Mouse (Mus musculus): ENCODE measurements around the gene Dusp3. TPM values are rescaled to one million over a fixed set of nuclear protein-coding genes. Genes with fewer than 3 reads are reported as not detected.

The Dusp3 gene
- 25.3 and 27.3 TPM in 2 replicates for polyA plus RNA-seq (2014; fragmentation: Nextera tagmentation; extraction: Ambion mirVana)

DNA sequence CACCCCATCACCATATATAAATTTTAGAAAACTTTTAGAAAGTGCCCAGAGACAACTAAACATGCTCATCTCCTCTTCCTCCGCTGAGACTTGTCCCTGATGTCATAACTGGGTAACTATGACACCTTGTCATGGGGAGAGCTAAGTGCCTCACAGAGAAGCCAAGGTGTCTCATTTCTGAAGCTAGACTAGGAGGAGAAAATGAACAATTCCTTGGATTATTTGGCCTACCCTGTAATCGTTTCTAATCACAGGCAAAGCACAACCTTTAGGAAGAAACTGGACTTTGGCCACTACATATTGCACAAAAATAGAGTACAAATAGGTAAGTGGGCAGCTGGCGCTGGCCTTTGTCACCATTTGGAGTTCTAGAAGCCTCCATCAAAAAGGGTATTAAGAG lies at the start of gene Dusp3:
TSS of gene Dusp3 (minus strand) at position 101 of the 400 bp plus-strand sequence.
- no peak for ATAC-seq (ENCODE audit: insufficient number of reproducible peaks, insufficient read depth, low FRiP score, low read depth)
- Histone ChIP-seq H3K36me3 (ENCODE audit: control insufficient read depth, insufficient read depth, low read length) (no peaks in the 10 kb centered on the region), H3K9ac (replicated peaks; ENCODE audit: low read depth, low read length) (no peak within 1 kb of the TSS), H3K9me3 (ENCODE audit: control insufficient read depth, low read depth, low read length) (no peaks in the 10 kb centered on the region), H3K4me2 (replicated peaks; ENCODE audit: low read depth, low read length) (no peak within 1 kb of the TSS), H3K27me3 (ENCODE audit: control insufficient read depth, insufficient read depth, low read length) (no peaks in the 10 kb centered on the region), H3K4me1 (ENCODE audit: control insufficient read depth, insufficient read depth, low read length) (0 out of 2 replicates have a peak, but pooled peaks cover 3% of the 10 kb centered on the region), H3K4me3 (ENCODE audit: low read depth, low read length) (no peak within 1 kb of the TSS), H3K27ac (ENCODE audit: low read length) (no peak within 1 kb of the TSS)
- 86% methylated on average over 3 of the region's 3 CpGs for WGBS

DNA sequence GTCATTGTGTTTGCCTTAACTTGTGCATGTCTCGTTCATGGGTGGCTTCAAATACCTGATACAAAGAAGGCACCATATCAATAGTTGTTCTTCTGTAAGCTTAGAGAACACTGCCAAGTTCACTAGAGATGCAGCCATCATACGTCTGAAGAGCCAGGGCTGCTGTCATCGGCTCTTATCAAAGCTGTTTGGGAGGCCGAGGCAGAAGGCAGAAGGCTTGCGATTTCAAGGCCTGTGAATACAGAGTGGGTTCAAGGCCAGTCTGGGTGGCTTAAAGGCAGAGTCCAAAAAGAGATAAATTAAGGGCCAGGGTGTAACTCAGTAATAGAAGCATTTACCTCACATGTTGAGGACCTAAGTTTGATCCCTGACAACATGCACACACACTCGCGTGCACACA lies 49.5 kb upstream of the Dusp3 start:
- no peak overlapping the region for H3K4me3 ChIP-seq (ENCODE audit: low read depth, low read length)
- no peak overlapping the region for H3K9ac ChIP-seq (replicated peaks; ENCODE audit: low read depth, low read length)
- H3K4me2 ChIP-seq (replicated peaks; ENCODE audit: low read depth, low read length): no peak overlapping the region
- ATAC-seq (ENCODE audit: insufficient number of reproducible peaks, insufficient read depth, low FRiP score, low read depth): no peak
- no peaks in the 10 kb centered on the region for H3K9me3 ChIP-seq (ENCODE audit: control insufficient read depth, low read depth, low read length)
- H3K4me1 ChIP-seq (ENCODE audit: control insufficient read depth, insufficient read depth, low read length): no peaks in the 10 kb centered on the region
- no peaks in the 10 kb centered on the region for H3K27me3 ChIP-seq (ENCODE audit: control insufficient read depth, insufficient read depth, low read length)
- no peaks in the 10 kb centered on the region for H3K36me3 ChIP-seq (ENCODE audit: control insufficient read depth, insufficient read depth, low read length)
- H3K27ac ChIP-seq (ENCODE audit: low read length): no peak overlapping the region
- WGBS: 79% methylated on average over 7 of the region's 7 CpGs

GRCm38 (mm10) chr11:102035456-102035960 lies 48.7 kb upstream of the Dusp3 start:
- Histone ChIP-seq H3K4me2 (replicated peaks; ENCODE audit: low read depth, low read length) (no peak overlapping the region), H3K9me3 (ENCODE audit: control insufficient read depth, low read depth, low read length) (no peaks in the 10 kb centered on the region), H3K27ac (ENCODE audit: low read length) (no peak overlapping the region), H3K4me3 (ENCODE audit: low read depth, low read length) (no peak overlapping the region), H3K4me1 (ENCODE audit: control insufficient read depth, insufficient read depth, low read length) (no peaks in the 10 kb centered on the region), H3K36me3 (ENCODE audit: control insufficient read depth, insufficient read depth, low read length) (no peaks in the 10 kb centered on the region), H3K9ac (replicated peaks; ENCODE audit: low read depth, low read length) (no peak overlapping the region), H3K27me3 (ENCODE audit: control insufficient read depth, insufficient read depth, low read length) (no peaks in the 10 kb centered on the region)
- WGBS: 73% methylated on average over 5 of the region's 5 CpGs
- no peak for ATAC-seq (ENCODE audit: insufficient number of reproducible peaks, insufficient read depth, low FRiP score, low read depth)

- Histone ChIP-seq H3K27ac (ENCODE audit: low read length) (no peak overlapping the region), H3K36me3 (ENCODE audit: control insufficient read depth, insufficient read depth, low read length) (no peaks in the 10 kb centered on the region), H3K4me1 (ENCODE audit: control insufficient read depth, insufficient read depth, low read length) (no peaks in the 10 kb centered on the region), H3K4me2 (replicated peaks; ENCODE audit: low read depth, low read length) (no peak overlapping the region), H3K9me3 (ENCODE audit: control insufficient read depth, low read depth, low read length) (no peaks in the 10 kb centered on the region), H3K27me3 (ENCODE audit: control insufficient read depth, insufficient read depth, low read length) (no peaks in the 10 kb centered on the region), H3K9ac (replicated peaks; ENCODE audit: low read depth, low read length) (no peak overlapping the region), H3K4me3 (ENCODE audit: low read depth, low read length) (no peak overlapping the region)
- 67% methylated on average over 8 of the region's 8 CpGs for WGBS
- ATAC-seq (ENCODE audit: insufficient number of reproducible peaks, insufficient read depth, low FRiP score, low read depth): no peak
Observed at GRCm38 (mm10) chr11:102034887-102035286, 48.1 kb upstream of the Dusp3 start.

DNA sequence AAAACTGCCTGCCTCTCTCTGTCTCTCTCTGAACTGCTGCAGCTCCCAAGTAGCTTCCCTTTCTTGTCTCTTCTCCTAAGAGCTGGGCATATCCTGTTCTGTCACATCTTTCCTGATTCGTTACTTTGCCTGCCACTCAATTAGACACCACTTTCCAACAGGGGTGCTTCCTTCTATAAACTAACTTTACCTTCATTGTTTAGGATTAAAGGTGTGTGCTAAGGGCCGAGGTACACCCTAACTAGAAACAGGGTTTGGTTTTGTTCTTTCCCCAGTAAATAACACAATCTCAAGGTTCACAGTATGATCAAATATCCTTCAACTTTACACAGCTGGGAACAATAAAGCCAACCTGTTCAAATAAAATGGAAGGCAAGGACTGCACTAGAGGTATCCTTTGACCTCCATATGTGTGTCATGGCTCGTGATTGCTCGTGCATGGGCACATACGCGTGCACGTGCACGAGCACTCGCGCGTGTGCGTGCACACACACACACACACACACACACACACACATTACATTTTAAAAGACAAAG lies 46.3 kb upstream of the Dusp3 start:
- Histone ChIP-seq H3K4me2 (replicated peaks; ENCODE audit: low read depth, low read length) (no peak overlapping the region), H3K9ac (replicated peaks; ENCODE audit: low read depth, low read length) (no peak overlapping the region), H3K27me3 (ENCODE audit: control insufficient read depth, insufficient read depth, low read length) (no peaks in the 10 kb centered on the region), H3K4me1 (ENCODE audit: control insufficient read depth, insufficient read depth, low read length) (no peaks in the 10 kb centered on the region; the same call in 1 of the 2 replicates), H3K27ac (ENCODE audit: low read length) (no peak overlapping the region), H3K4me3 (ENCODE audit: low read depth, low read length) (no peak overlapping the region), H3K36me3 (ENCODE audit: control insufficient read depth, insufficient read depth, low read length) (no peaks in the 10 kb centered on the region), H3K9me3 (ENCODE audit: control insufficient read depth, low read depth, low read length) (no peaks in the 10 kb centered on the region)
- 87% methylated on average over 12 of the region's 12 CpGs for WGBS
- ATAC-seq (ENCODE audit: insufficient number of reproducible peaks, insufficient read depth, low FRiP score, low read depth): no peak

DNA sequence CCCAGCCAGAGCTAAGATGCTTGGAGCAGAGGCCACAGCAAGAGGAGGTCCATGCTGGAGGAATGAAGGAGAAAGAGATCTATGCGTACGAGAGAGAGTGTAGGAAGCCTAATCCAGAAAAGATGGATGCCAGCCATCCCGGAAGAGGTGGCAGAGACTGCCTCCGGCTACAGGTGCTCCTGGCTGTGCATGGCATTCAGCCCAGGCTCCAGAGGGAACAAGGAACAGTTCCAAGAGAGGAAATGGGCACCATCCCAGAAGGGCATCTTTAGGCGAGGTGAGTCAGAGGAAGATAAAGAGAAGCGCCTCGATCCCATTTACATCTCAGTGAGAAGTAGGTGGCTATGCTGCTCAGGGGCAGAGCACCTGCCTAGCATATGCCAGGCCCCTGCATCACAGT lies 44.3 kb upstream of the Dusp3 start:
- no peaks in the 10 kb centered on the region for H3K36me3 ChIP-seq (ENCODE audit: control insufficient read depth, insufficient read depth, low read length)
- ATAC-seq (ENCODE audit: insufficient number of reproducible peaks, insufficient read depth, low FRiP score, low read depth): no peak
- no peak overlapping the region for H3K27ac ChIP-seq (ENCODE audit: low read length)
- WGBS: 81% methylated on average over 7 of the region's 7 CpGs
- no peaks in the 10 kb centered on the region for H3K9me3 ChIP-seq (ENCODE audit: control insufficient read depth, low read depth, low read length)
- H3K9ac ChIP-seq (replicated peaks; ENCODE audit: low read depth, low read length): no peak overlapping the region
- peaks cover 5% of the 10 kb centered on the region; the same call in 1 of the 2 replicates for H3K4me1 ChIP-seq (ENCODE audit: control insufficient read depth, insufficient read depth, low read length)
- H3K4me2 ChIP-seq (replicated peaks; ENCODE audit: low read depth, low read length): no peak overlapping the region
- no peak overlapping the region for H3K4me3 ChIP-seq (ENCODE audit: low read depth, low read length)
- H3K27me3 ChIP-seq (ENCODE audit: control insufficient read depth, insufficient read depth, low read length): no peaks in the 10 kb centered on the region

GRCm38 (mm10) chr11:102029966-102030365 lies 43.2 kb upstream of the Dusp3 start:
- H3K4me3 ChIP-seq (ENCODE audit: low read depth, low read length): no peak overlapping the region
- no peaks in the 10 kb centered on the region for H3K9me3 ChIP-seq (ENCODE audit: control insufficient read depth, low read depth, low read length)

GRCm38 (mm10) chr11:102029304-102029703 lies 42.5 kb upstream of the Dusp3 start:
- no peak for ATAC-seq (ENCODE audit: insufficient number of reproducible peaks, insufficient read depth, low FRiP score, low read depth)

More at GRCm38 (mm10) chr11:102029966-102030365, 43.2 kb upstream of the Dusp3 start:
- no peak for ATAC-seq (ENCODE audit: insufficient number of reproducible peaks, insufficient read depth, low FRiP score, low read depth)
- WGBS: 31% methylated on average over 7 of the region's 7 CpGs
- Histone ChIP-seq H3K36me3 (ENCODE audit: control insufficient read depth, insufficient read depth, low read length) (no peaks in the 10 kb centered on the region), H3K4me2 (replicated peaks; ENCODE audit: low read depth, low read length) (no peak overlapping the region), H3K27ac (ENCODE audit: low read length) (no peak overlapping the region), H3K27me3 (ENCODE audit: control insufficient read depth, insufficient read depth, low read length) (no peaks in the 10 kb centered on the region), H3K4me1 (ENCODE audit: control insufficient read depth, insufficient read depth, low read length) (peaks cover 13% of the 10 kb centered on the region; the same call in 1 of the 2 replicates), H3K9ac (replicated peaks; ENCODE audit: low read depth, low read length) (no peak overlapping the region)

More at GRCm38 (mm10) chr11:102029304-102029703, 42.5 kb upstream of the Dusp3 start:
- Histone ChIP-seq H3K9ac (replicated peaks; ENCODE audit: low read depth, low read length) (no peak overlapping the region), H3K27ac (ENCODE audit: low read length) (no peak overlapping the region), H3K4me2 (replicated peaks; ENCODE audit: low read depth, low read length) (no peak overlapping the region), H3K27me3 (ENCODE audit: control insufficient read depth, insufficient read depth, low read length) (no peaks in the 10 kb centered on the region), H3K4me1 (ENCODE audit: control insufficient read depth, insufficient read depth, low read length) (peaks cover 13% of the 10 kb centered on the region; the same call in 1 of the 2 replicates), H3K9me3 (ENCODE audit: control insufficient read depth, low read depth, low read length) (no peaks in the 10 kb centered on the region), H3K4me3 (ENCODE audit: low read depth, low read length) (no peak overlapping the region), H3K36me3 (ENCODE audit: control insufficient read depth, insufficient read depth, low read length) (no peaks in the 10 kb centered on the region)
- 81% methylated on average over 4 of the region's 4 CpGs for WGBS

Measured in stomach, embryonic 14.5 days (tissue).